ENCODE assay signal across 8 mouse cellular contexts in the genomic region with DNA sequence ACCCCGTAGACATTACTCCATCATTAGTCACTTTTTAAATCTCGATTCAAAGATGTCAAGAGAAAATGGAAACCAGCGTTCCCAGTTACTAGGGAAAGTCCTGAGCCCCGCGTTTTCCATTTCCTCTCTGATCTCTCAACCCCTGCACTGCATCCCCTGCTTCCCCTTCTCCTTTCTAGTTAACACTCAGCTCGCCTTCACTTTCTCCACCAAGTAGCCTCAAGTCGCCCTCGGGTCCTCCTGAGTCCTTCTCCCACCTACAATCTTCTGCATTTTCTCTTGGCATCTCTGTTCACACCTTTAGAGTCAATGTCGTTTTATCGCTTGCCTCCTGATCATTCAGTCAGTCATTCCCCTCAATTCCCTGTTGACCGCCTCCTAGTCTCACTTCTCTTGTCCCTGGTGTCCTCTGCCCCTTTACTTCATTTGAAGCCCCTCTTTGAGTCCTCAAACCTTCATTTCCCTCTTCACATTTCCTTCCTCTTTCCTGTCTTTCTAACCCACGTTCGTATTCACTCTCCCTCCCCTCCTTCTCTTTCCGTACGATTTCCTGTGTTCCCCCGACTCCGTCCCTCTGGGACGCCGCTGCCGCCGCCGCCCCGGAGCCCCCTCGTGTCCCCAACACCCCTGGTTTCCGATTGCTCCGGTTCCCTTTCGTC. TPM values are rescaled to one million over a fixed set of nuclear protein-coding genes. Genes with fewer than 3 reads are reported as not detected.
DNase-seq lines count a peak whose midpoint lies in the region; ATAC-seq lines count a peak whose summit lies in the region.

No protein-coding gene starts in this region.

- peak overlapping the region; percentile 90 for H3K27ac ChIP-seq in kidney, embryonic 14.5 days (ENCODE audit: low read depth, low read length)
- H3K27ac ChIP-seq in limb, embryonic 11.5 days (replicated peaks; ENCODE audit: low read depth, low read length), result no peak overlapping the region
- peak overlapping the region; percentile 94 for H3K27ac ChIP-seq in neural tube, embryonic 13.5 days (replicated peaks)

- H3K9me3 ChIP-seq in kidney, embryonic 14.5 days (ENCODE audit: control insufficient read depth, low read length), result no peaks in the 10 kb centered on the region
- H3K9me3 ChIP-seq in limb, embryonic 11.5 days (ENCODE audit: control insufficient read depth, low read length), result no peaks in the 10 kb centered on the region
- H3K9me3 ChIP-seq in neural tube, embryonic 13.5 days, result no peaks in the 10 kb centered on the region

- 2% methylated on average over 27 of the region's 27 CpGs for WGBS in kidney, embryonic 14.5 days
- 1% methylated on average over 27 of the region's 27 CpGs for WGBS in limb, embryonic 11.5 days
- WGBS in neural tube, embryonic 13.5 days, result 4% methylated on average over 27 of the region's 27 CpGs

- DNase-seq in kidney, adult 18-20 months, result no peak
- peak; percentile 59 for DNase-seq in MEL-GATA-1-ER (ENCODE audit: extremely low read depth, low read depth)
- no peak for DNase-seq in limb, embryonic 11.5 days (ENCODE audit: low spot score)
- DNase-seq in thymus, postnatal 4 days, result no peak
- DNase-seq in cerebellum, adult 8-10 months, result no peak

- H3K27me3 ChIP-seq in kidney, embryonic 14.5 days (ENCODE audit: control insufficient read depth, insufficient read depth, low read length), result no peaks in the 10 kb centered on the region
- H3K27me3 ChIP-seq in limb, embryonic 11.5 days (ENCODE audit: control insufficient read depth, insufficient read depth, low read length), result no peaks in the 10 kb centered on the region
- no peaks in the 10 kb centered on the region for H3K27me3 ChIP-seq in neural tube, embryonic 13.5 days

- peaks cover 7% of the 10 kb centered on the region; the same call in 1 of the 2 replicates for H3K4me1 ChIP-seq in kidney, embryonic 14.5 days (ENCODE audit: control insufficient read depth, insufficient read depth, low read length)
- no peaks in the 10 kb centered on the region for H3K4me1 ChIP-seq in limb, embryonic 11.5 days (ENCODE audit: control insufficient read depth, insufficient read depth, low read length)
- H3K4me1 ChIP-seq in neural tube, embryonic 13.5 days (replicated peaks), result peaks cover 49% of the 10 kb centered on the region

- ATAC-seq in kidney, embryonic 14.5 days (ENCODE audit: low FRiP score, low TSS enrichment), result no peak; the same call in 1 of the 2 replicates
- ATAC-seq in granulocyte monocyte progenitor cell, adult 5-6 weeks (replicated peaks; ENCODE audit: poor library complexity, severe bottlenecking), result peak; percentile 34
- no peak for ATAC-seq in limb, embryonic 11.5 days (ENCODE audit: insufficient number of reproducible peaks, low FRiP score, low TSS enrichment, low read depth)
- ATAC-seq in neural tube, embryonic 13.5 days (ENCODE audit: low read depth), result no peak

- peak overlapping the region; percentile 94 for H3K4me3 ChIP-seq in kidney, embryonic 14.5 days (ENCODE audit: low read length)
- peak overlapping the region; percentile 87 for H3K4me3 ChIP-seq in limb, embryonic 11.5 days (ENCODE audit: low read depth, low read length)
- peak overlapping the region; percentile 93 for H3K4me3 ChIP-seq in neural tube, embryonic 13.5 days

- peak overlapping the region; percentile 83 for H3K4me2 ChIP-seq in kidney, embryonic 14.5 days (replicated peaks; ENCODE audit: low read depth, low read length)
- H3K4me2 ChIP-seq in limb, embryonic 11.5 days (ENCODE audit: low read depth, severe bottlenecking), result peak overlapping the region; percentile 58
- H3K4me2 ChIP-seq in neural tube, embryonic 13.5 days, result peak overlapping the region; percentile 87

- 0 out of 2 replicates have a peak, but pooled peaks cover 3% of the 10 kb centered on the region for H3K36me3 ChIP-seq in kidney, embryonic 14.5 days (ENCODE audit: control insufficient read depth, insufficient read depth, low read length)
- H3K36me3 ChIP-seq in limb, embryonic 11.5 days (ENCODE audit: control insufficient read depth, insufficient read depth, low read length), result peaks cover 2% of the 10 kb centered on the region; the same call in 1 of the 2 replicates
- H3K36me3 ChIP-seq in neural tube, embryonic 13.5 days, result 0 out of 2 replicates have a peak, but pooled peaks cover 3% of the 10 kb centered on the region

- H3K9ac ChIP-seq in kidney, embryonic 14.5 days (ENCODE audit: low read depth, low read length), result peak overlapping the region; percentile 95
- peak overlapping the region; percentile 85 for H3K9ac ChIP-seq in limb, embryonic 11.5 days (ENCODE audit: low read length)
- peak overlapping the region; percentile 97 for H3K9ac ChIP-seq in neural tube, embryonic 13.5 days

RNA-seq across cellular contexts. Expression of a gene that starts 0.7 kb away (rescaled TPM):
- polyA plus RNA-seq in kidney, embryonic 14.5 days (2014; fragmentation: Nextera tagmentation; extraction: Ambion mirVana), result 18.0 and 27.3 TPM in 2 replicates
- 37.5 and 39.6 TPM in 2 replicates for total RNA-seq in granulocyte monocyte progenitor cell, adult 5-6 weeks (2014; fragmentation: Nextera tagmentation)
- 75.2 and 76.0 TPM in 2 replicates for total RNA-seq in granulocyte monocyte progenitor cell, adult 5-6 weeks (2017)
- polyA plus RNA-seq in limb, embryonic 11.5 days (2014; fragmentation: Nextera tagmentation; extraction: Ambion mirVana), result 15.2 and 15.3 TPM in 2 replicates
- 30.5 and 36.5 TPM in 2 replicates for polyA plus RNA-seq in neural tube, embryonic 13.5 days (2015; fragmentation: Nextera tagmentation; extraction: Ambion mirVana)

RNA-seq across cellular contexts. Expression of a gene that starts 27.1 kb away (rescaled TPM):
- polyA plus RNA-seq in kidney, embryonic 14.5 days (2014; fragmentation: Nextera tagmentation; extraction: Ambion mirVana), result 724 and 1,042 TPM in 2 replicates
- total RNA-seq in granulocyte monocyte progenitor cell, adult 5-6 weeks (2014; fragmentation: Nextera tagmentation), result 960 and 1,103 TPM in 2 replicates
- total RNA-seq in granulocyte monocyte progenitor cell, adult 5-6 weeks (2017), result 140 and 187 TPM in 2 replicates
- 816 and 842 TPM in 2 replicates for polyA plus RNA-seq in limb, embryonic 11.5 days (2014; fragmentation: Nextera tagmentation; extraction: Ambion mirVana)
- polyA plus RNA-seq in neural tube, embryonic 13.5 days (2015; fragmentation: Nextera tagmentation; extraction: Ambion mirVana), result 341 and 348 TPM in 2 replicates

RNA-seq across cellular contexts. Expression of a gene that starts 56.5 kb away (rescaled TPM):
- 20.6 and 23.4 TPM in 2 replicates for polyA plus RNA-seq in kidney, embryonic 14.5 days (2014; fragmentation: Nextera tagmentation; extraction: Ambion mirVana)
- 22.4 and 29.4 TPM in 2 replicates for total RNA-seq in granulocyte monocyte progenitor cell, adult 5-6 weeks (2014; fragmentation: Nextera tagmentation)
- 31.9 and 38.7 TPM in 2 replicates for total RNA-seq in granulocyte monocyte progenitor cell, adult 5-6 weeks (2017)
- polyA plus RNA-seq in limb, embryonic 11.5 days (2014; fragmentation: Nextera tagmentation; extraction: Ambion mirVana), result 9.0 and 10.6 TPM in 2 replicates
- 11.4 and 13.3 TPM in 2 replicates for polyA plus RNA-seq in neural tube, embryonic 13.5 days (2015; fragmentation: Nextera tagmentation; extraction: Ambion mirVana)
